Mouse (Mus musculus): Measurements from ENCODE around the gene Olfr1032.
"Not testable (repeated sequence)": the region's sequence is repeated elsewhere in the genome, so short reads cannot be mapped to it uniquely, and the experiment has no call there.

The Olfr1032 gene

GRCm38 (mm10) chr2:86005240-86005639, at the start of gene Olfr1032:
TSS of gene Olfr1032 (plus strand) at chr2:86005540.
- in situ Hi-C loops (cut with MseI, MboI) = no loop called here

GRCm38 (mm10) chr2:85973595-85973994, 31.7 kb upstream of the Olfr1032 start, which contains the start of gene Olfr1029:
TSS of gene Olfr1029 (plus strand) at chr2:85973895.
- in situ Hi-C loops (cut with MseI, MboI) = no loop called here

GRCm38 (mm10) chr2:85978976-85979375, 26.4 kb upstream of the Olfr1032 start, which contains the start of gene Olfr1030:
TSS of gene Olfr1030 (plus strand) at chr2:85979276.
- in situ Hi-C loops (cut with MseI, MboI) = no loop called here

GRCm38 (mm10) chr2:85990004-85990403, 15.3 kb upstream of the Olfr1032 start, which contains the start of gene Olfr1031:
TSS of gene Olfr1031 (plus strand) at chr2:85990304.
- in situ Hi-C loops (cut with MseI, MboI) = no loop called here

- in situ Hi-C loops (cut with MseI, MboI) = not testable (repeated sequence)
Measured at GRCm38 (mm10) chr2:86020406-86020805, 15.1 kb downstream of the Olfr1032 start, which contains the start of gene Olfr1033. TSS of gene Olfr1033 (plus strand) at chr2:86020633.

- in situ Hi-C loops (cut with MseI, MboI) = not testable (repeated sequence)
Measured at GRCm38 (mm10) chr2:86021518-86021917, 16.2 kb downstream of the Olfr1032 start.

GRCm38 (mm10) chr2:86045561-86045960, 40.2 kb downstream of the Olfr1032 start, which contains the start of gene Olfr1034:
TSS of gene Olfr1034 (plus strand) at chr2:86045861.
- in situ Hi-C loops (cut with MseI, MboI) = no loop called here

- in situ Hi-C loops (cut with MseI, MboI) = not testable (repeated sequence)
Measured at GRCm38 (mm10) chr2:86050777-86051176, 45.4 kb downstream of the Olfr1032 start.
